Mouse (Mus musculus) liver, embryonic 13.5 days (tissue): ENCODE data around the gene Capn10. TPM values are rescaled to one million over a fixed set of nuclear protein-coding genes. Genes with fewer than 3 reads are reported as not detected.

ENCODE experiments used
- ATAC-seq: fragments of 200-750 bp; cut with Nextera tagmentation; 2 replicates; pipeline ENCODE4 v1.8.0; 2017; ENCODE audit warnings: low read depth, mild to moderate bottlenecking, moderate number of reproducible peaks, moderate library complexity
- DNase-seq: peaks from one replicate; pipeline ENCODE4 v3.0.0; 2022
- H3K27ac ChIP-seq: fragments of 300-500 bp; sonication (generic); 2 replicates; pipeline ENCODE4 v1.5.1; 2015; ENCODE audit warnings: moderate library complexity, mild to moderate bottlenecking, inconsistent platforms
- H3K27me3 ChIP-seq: fragments of 300-500 bp; sonication (generic); 2 replicates; pipeline ENCODE4 v1.6.1; 2015; ENCODE audit warnings: mild to moderate bottlenecking, inconsistent platforms
- H3K36me3 ChIP-seq: fragments of 300-500 bp; sonication (generic); 2 replicates; pipeline ENCODE4 v1.6.1; 2015; ENCODE audit warnings: mild to moderate bottlenecking, inconsistent platforms
- H3K4me1 ChIP-seq: fragments of 300-500 bp; sonication (generic); replicated peaks from 2 replicates; pipeline ENCODE4 v1.6.1; 2015; ENCODE audit warnings: inconsistent platforms
- H3K4me2 ChIP-seq: fragments of 300-500 bp; sonication (generic); 2 replicates; pipeline ENCODE4 v1.6.1; 2015; ENCODE audit warnings: inconsistent platforms, mild to moderate bottlenecking, moderate library complexity
- H3K4me3 ChIP-seq: fragments of 300-500 bp; sonication (generic); replicated peaks from 2 replicates; pipeline ENCODE4 v1.5.1; 2015; ENCODE audit warnings: mild to moderate bottlenecking, inconsistent platforms
- H3K9ac ChIP-seq: fragments of 300-500 bp; sonication (generic); 2 replicates; pipeline ENCODE4 v1.6.1; 2015; ENCODE audit warnings: mild to moderate bottlenecking, inconsistent platforms
- H3K9me3 ChIP-seq: fragments of 300-500 bp; sonication (generic); replicated peaks from 2 replicates; pipeline ENCODE4 v1.6.1; 2016; ENCODE audit warnings: inconsistent platforms
- WGBS: fragments of 180-500 bp; shearing (Covaris S2); methylation state at CpG from one replicate; pipeline ENCODE4 v1.1.7; 2015; ENCODE audit not compliant: insufficient replicate concordance; 5-methylcytosine and 5-hydroxymethylcytosine counted together
- polyA plus RNA-seq: library from polyadenylated mRNA; unstranded; fragments of >200 nt; fragmentation: Nextera tagmentation; extraction: Ambion mirVana; gene quantifications from 2 replicates; pipeline ENCODE4 v1.2.1, GENCODE M21; 2015

Capn10 gene
- polyA plus RNA-seq, 1 experiment from 2014 or later: 10.1 TPM

DNA sequence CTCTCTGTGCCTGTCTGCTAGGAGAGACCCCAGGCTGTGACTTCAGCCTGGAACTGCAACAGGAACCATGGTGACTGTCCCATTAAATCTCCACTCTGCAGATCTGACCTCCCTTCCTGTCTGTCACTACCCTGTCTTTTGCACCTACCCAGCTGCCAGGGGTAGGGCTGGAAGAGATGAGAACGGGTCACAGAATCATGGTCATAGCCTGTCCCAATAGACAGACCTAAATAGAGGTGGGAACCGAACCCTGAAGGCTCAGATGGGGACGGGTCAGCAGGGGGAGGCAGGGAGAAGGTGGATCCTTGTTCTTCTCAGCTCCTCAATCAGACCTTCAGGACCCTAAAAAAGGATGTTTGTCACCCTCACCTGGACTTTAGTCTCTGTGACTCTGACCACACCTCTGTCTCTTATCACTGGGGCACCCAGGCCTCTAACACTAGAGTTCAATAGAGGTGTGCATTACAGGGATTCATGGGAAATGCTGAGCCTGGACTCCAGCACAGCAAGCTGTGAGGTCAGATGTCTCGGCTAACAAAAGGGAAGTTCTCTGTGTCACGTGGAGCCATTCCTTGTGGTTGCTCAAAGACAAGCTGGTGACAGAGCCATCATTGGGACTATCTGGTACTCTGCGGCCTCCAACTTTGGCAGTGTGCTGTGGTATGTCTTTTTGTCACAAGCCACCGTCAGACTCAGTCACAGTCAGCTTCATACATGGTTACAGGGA, 13.5 kb upstream of the Capn10 start:
- no peak for DNase-seq
- Histone ChIP-seq H3K27ac (no peak overlapping the region), H3K9ac (no peak overlapping the region), H3K4me2 (no peak overlapping the region), H3K9me3 (no peaks in the 10 kb centered on the region), H3K36me3 (peaks cover 48% of the 10 kb centered on the region), H3K4me3 (no peak overlapping the region), H3K4me1 (peaks cover 7% of the 10 kb centered on the region), H3K27me3 (no peaks in the 10 kb centered on the region)
- WGBS: 52% methylated on average over 7 of the region's 7 CpGs
- peak; percentile 45; the same call in 1 of the 2 replicates for ATAC-seq

DNA sequence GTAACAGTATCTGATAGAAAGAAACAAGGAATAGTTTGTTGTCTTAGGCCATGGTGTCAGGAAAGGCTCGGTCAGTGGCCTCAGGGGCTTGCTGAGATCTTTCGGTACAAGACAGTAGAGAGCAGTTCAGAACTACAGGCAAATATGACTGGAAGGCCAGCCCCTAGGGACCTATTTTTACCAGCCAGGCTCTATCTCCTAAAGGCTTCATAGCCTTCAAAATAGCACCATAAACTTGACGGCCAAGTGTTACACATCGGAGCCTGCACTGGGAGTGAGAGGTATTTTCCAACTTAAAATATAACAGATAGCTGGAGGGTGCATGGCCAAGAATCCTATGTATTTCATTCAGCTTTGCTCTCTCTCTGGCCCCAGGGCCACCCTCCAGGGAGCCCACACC, 12.7 kb upstream of the Capn10 start:
- WGBS: 77% methylated on average over 4 of the region's 4 CpGs
- ATAC-seq (no peak), DNase-seq (no peak)
- no peaks in the 10 kb centered on the region for H3K27me3 ChIP-seq
- H3K27ac ChIP-seq: no peak overlapping the region
- no peak overlapping the region for H3K4me3 ChIP-seq
- peaks cover 7% of the 10 kb centered on the region for H3K4me1 ChIP-seq
- H3K9ac ChIP-seq: no peak overlapping the region
- H3K4me2 ChIP-seq: no peak overlapping the region
- peaks cover 40% of the 10 kb centered on the region for H3K36me3 ChIP-seq
- H3K9me3 ChIP-seq: no peaks in the 10 kb centered on the region

- no peak overlapping the region for H3K9ac ChIP-seq
- H3K4me1 ChIP-seq: peaks cover 16% of the 10 kb centered on the region
- H3K4me3 ChIP-seq: no peak overlapping the region
- WGBS: 15% methylated on average over 1 of the region's 1 CpGs
- DNase-seq (no peak), ATAC-seq (no peak)
- H3K27me3 ChIP-seq: peaks cover 3% of the 10 kb centered on the region; the same call in 1 of the 2 replicates
- no peak overlapping the region for H3K4me2 ChIP-seq
- H3K9me3 ChIP-seq: no peaks in the 10 kb centered on the region
- H3K27ac ChIP-seq: no peak overlapping the region
- no peaks in the 10 kb centered on the region for H3K36me3 ChIP-seq
These were observed 3.9 kb upstream of the Capn10 start for GRCm38 (mm10) chr1:92930171-92930706.

GRCm38 (mm10) chr1:92933611-92934010, 565 bp upstream of the Capn10 start:
- H3K4me2 ChIP-seq: peak overlapping the region; percentile 94
- H3K36me3 ChIP-seq: peaks cover 9% of the 10 kb centered on the region; the same call in 1 of the 2 replicates
- no peaks in the 10 kb centered on the region; the same call in 1 of the 2 replicates for H3K27me3 ChIP-seq
- DNase-seq (no peak), ATAC-seq (no peak)
- 60% methylated on average over 4 of the region's 4 CpGs for WGBS
- peak overlapping the region; percentile 85 for H3K27ac ChIP-seq
- H3K4me3 ChIP-seq: peak overlapping the region; percentile 73
- H3K9ac ChIP-seq: peak overlapping the region; percentile 73
- H3K9me3 ChIP-seq: no peaks in the 10 kb centered on the region
- H3K4me1 ChIP-seq: peaks cover 28% of the 10 kb centered on the region

GRCm38 (mm10) chr1:92935054-92935962, 1.1 kb downstream of the Capn10 start:
- H3K27ac ChIP-seq: peak overlapping the region; percentile 85
- DNase-seq (peak; percentile 27), ATAC-seq (no peak)
- H3K9ac ChIP-seq: peak overlapping the region; percentile 73
- no peaks in the 10 kb centered on the region for H3K9me3 ChIP-seq
- H3K27me3 ChIP-seq: no peaks in the 10 kb centered on the region
- H3K4me2 ChIP-seq: peak overlapping the region; percentile 94
- 16% methylated on average over 10 of the region's 10 CpGs for WGBS
- H3K4me1 ChIP-seq: peaks cover 28% of the 10 kb centered on the region
- H3K36me3 ChIP-seq: peaks cover 26% of the 10 kb centered on the region
- H3K4me3 ChIP-seq: peak overlapping the region; percentile 73

GRCm38 (mm10) chr1:92935977-92936376, 1.8 kb downstream of the Capn10 start:
- no peak for DNase-seq
- H3K36me3 ChIP-seq: peaks cover 30% of the 10 kb centered on the region
- 37% methylated on average over 2 of the region's 2 CpGs for WGBS
- peak overlapping the region; percentile 94 for H3K4me2 ChIP-seq
- peak overlapping the region; percentile 73; the same call in 1 of the 2 replicates for H3K9ac ChIP-seq
- no peaks in the 10 kb centered on the region for H3K27me3 ChIP-seq
- peaks cover 28% of the 10 kb centered on the region for H3K4me1 ChIP-seq
- H3K4me3 ChIP-seq: peak overlapping the region; percentile 73; the same call in 1 of the 2 replicates
- H3K9me3 ChIP-seq: no peaks in the 10 kb centered on the region
- 0 out of 2 replicates have a peak overlapping the region, but pooled peaks have one; percentile 19 for H3K27ac ChIP-seq
- ATAC-seq: no peak

DNA sequence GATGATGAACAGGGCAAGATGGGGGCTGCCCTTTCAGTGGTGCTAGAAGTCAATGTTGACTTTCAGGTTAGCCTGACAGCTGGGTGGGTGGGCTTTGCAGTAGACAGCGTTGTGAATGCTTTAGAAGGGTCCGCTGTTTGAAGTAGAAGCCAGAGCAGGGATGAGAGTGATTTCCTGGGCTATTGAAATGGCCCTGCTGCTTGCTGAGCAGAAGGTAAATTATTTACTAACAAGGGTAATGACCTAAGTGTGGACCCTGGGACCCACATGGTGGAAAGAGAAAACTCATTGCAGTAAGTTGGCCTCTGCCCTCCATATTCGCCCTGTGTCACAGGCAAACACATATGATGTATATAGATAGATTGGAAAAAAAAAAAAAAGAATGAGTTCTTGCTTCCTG, 2.3 kb downstream of the Capn10 start:
- no peak for DNase-seq
- peak overlapping the region; percentile 47; the same call in 1 of the 2 replicates for H3K27ac ChIP-seq

DNA sequence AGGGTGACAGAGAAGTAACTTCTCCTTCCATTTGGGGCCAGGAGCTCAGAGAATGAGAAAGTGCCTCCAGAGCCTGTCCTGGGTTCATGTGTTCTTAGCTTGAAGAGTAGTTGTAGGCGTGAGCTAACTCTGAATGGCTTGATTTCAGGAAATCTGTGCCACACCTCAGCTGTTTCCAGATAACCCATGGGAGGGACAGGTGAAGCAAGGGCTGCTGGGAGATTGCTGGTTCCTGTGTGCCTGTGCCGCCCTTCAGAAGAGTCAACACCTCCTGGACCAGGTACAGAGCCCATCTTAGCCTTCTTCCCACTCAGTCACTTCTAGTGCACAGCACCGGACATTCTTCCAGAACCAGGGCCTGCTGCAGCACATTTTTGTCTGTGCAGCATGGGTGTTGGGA, 3.6 kb downstream of the Capn10 start:
- no peak overlapping the region for H3K4me2 ChIP-seq
- H3K36me3 ChIP-seq: peaks cover 34% of the 10 kb centered on the region
- ATAC-seq: no peak
- H3K27ac ChIP-seq: no peak overlapping the region
- H3K4me3 ChIP-seq: no peak overlapping the region
- 67% methylated on average over 3 of the region's 3 CpGs for WGBS
- no peaks in the 10 kb centered on the region for H3K9me3 ChIP-seq
- DNase-seq: no peak
- H3K9ac ChIP-seq: no peak overlapping the region
- peaks cover 28% of the 10 kb centered on the region for H3K4me1 ChIP-seq
- no peaks in the 10 kb centered on the region for H3K27me3 ChIP-seq

More for the DNA sequence above, 2.3 kb downstream of the Capn10 start:
- Histone ChIP-seq H3K4me1 (peaks cover 28% of the 10 kb centered on the region), H3K9ac (0 out of 2 replicates have a peak overlapping the region, but pooled peaks have one; percentile 73), H3K36me3 (peaks cover 32% of the 10 kb centered on the region), H3K4me3 (no peak overlapping the region; the same call in 1 of the 2 replicates), H3K4me2 (peak overlapping the region; percentile 94; the same call in 1 of the 2 replicates), H3K9me3 (no peaks in the 10 kb centered on the region), H3K27me3 (no peaks in the 10 kb centered on the region)
- 66% methylated on average over 3 of the region's 3 CpGs for WGBS
- no peak for ATAC-seq

- no peaks in the 10 kb centered on the region for H3K27me3 ChIP-seq
- ATAC-seq (no peak), DNase-seq (no peak)
- H3K4me1 ChIP-seq: peaks cover 22% of the 10 kb centered on the region
- peaks cover 50% of the 10 kb centered on the region for H3K36me3 ChIP-seq
- no peak overlapping the region for H3K9ac ChIP-seq
- H3K4me2 ChIP-seq: no peak overlapping the region
- no peaks in the 10 kb centered on the region for H3K9me3 ChIP-seq
- no peak overlapping the region for H3K4me3 ChIP-seq
- WGBS: 83% methylated on average over 4 of the region's 4 CpGs
- H3K27ac ChIP-seq: no peak overlapping the region
These were observed 5.6 kb downstream of the Capn10 start for GRCm38 (mm10) chr1:92939746-92940145.

- no peaks in the 10 kb centered on the region for H3K9me3 ChIP-seq
- no peak overlapping the region for H3K4me3 ChIP-seq
- ATAC-seq (no peak), DNase-seq (no peak)
- no peaks in the 10 kb centered on the region for H3K27me3 ChIP-seq
- H3K9ac ChIP-seq: no peak overlapping the region
- WGBS: 78% methylated on average over 19 of the region's 19 CpGs
- 0 out of 2 replicates have a peak, but pooled peaks cover 4% of the 10 kb centered on the region for H3K4me1 ChIP-seq
- H3K4me2 ChIP-seq: no peak overlapping the region
- H3K36me3 ChIP-seq: peaks cover 67% of the 10 kb centered on the region
- H3K27ac ChIP-seq: no peak overlapping the region
These were observed 9.2 kb downstream of the Capn10 start for GRCm38 (mm10) chr1:92943219-92943989.
